Mouse (Mus musculus): ENCODE measurements around the gene Gm26558. TPM values are rescaled to one million over a fixed set of nuclear protein-coding genes. Genes with fewer than 3 reads are reported as not detected.

Gene Gm26558
- polyA plus RNA-seq (2017; shearing (Covaris generic)): not detected

DNA sequence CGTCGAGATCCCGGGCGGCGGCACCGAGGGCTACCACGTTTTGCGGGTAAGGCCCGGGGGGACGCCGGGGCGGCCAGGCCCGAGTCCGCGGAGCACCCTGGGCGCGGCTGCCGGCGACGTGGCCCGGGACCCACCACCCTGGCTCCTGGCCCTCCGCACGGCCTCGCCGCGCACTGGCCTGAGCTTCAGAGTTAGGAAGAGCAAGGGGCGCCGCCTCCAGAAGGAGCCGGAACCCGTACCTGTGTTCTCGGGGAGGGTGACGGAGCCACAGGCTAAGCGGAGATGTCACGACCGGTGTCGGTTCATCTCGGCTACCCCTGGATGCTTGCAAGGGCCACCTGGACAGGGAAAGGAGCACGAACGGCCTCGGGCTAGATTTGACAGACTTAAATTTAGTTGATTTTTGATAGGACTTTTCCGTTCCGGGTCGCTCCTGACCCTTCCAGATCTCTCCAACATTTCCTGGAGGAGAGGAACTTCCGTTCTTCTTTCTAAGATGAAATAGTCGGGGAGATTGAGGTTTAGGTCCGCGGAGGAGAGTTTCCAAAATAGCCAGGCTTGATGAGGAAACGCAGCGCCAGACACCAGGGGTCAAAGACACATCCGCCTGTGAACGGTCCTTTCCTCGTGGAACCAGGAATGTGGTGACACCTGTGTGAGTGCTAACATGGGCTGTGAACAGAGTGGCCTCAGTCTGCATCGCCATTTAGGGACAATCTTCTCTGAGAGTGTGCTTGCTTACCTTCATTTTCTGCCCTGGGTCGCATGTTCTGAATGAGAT is at the start of gene Gm26558:
Gm26558 (minus strand) TSS at position 394 of the 781 bp plus-strand sequence.

DNA sequence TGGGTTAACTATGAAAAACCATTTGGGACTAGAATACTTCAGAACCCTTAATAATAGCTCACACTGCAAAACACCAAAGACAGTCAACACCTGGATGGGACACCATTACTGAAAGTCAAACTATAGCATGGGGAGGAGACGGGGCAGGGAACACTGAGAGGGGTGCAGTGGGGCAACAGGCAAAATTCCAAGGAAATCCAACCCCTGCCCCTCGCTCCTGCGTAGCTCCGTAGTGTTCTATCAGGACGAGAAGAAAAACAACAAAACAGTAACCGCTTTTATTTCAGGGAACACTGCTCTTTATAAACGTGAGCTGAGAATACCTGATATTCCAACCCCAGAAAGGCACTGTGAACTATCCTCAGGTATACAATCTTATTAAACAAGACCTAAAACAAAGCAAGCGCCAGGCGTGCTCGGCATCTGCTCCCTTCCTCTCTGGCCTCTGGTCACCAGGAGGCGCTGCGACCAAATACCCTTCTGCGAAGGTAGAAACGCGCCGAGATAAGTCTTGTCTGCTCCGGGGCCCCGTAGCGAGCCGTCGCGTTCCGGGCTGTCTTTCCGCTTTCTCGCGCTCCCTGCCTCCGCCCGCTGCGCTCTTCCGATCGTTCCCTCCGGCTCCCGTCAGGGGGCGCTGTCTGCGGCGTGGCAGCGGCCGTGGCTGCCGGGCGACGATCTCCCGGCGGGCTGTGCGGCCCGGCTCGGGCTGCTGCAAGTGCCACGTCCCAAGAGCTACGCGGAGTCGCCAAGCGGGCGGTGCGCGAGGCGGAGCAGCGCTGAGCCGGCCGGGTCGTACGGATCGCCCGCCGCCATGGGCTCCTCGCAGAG is 807 bp downstream of the Gm26558 start, which contains the start of gene Gorasp2:
Gorasp2 (plus strand) TSS at position 690 of the 828 bp plus-strand sequence.

Other genes with a start within 250 kb of the Gm26558 start
- not detected for gene Sp5, start 187.2 kb downstream of the Gm26558 start, polyA plus RNA-seq (2017; shearing (Covaris generic))
- gene Erich2, start 153.3 kb downstream of the Gm26558 start, polyA plus RNA-seq (2017; shearing (Covaris generic)): not detected
- gene Gad1, start 109.0 kb downstream of the Gm26558 start, polyA plus RNA-seq (2017; shearing (Covaris generic)): not detected
- gene Gorasp2, start 532 bp downstream of the Gm26558 start, polyA plus RNA-seq (2017; shearing (Covaris generic)): 66.3 TPM
- gene Tlk1, start 163.6 kb upstream of the Gm26558 start, polyA plus RNA-seq (2017; shearing (Covaris generic)): 21.4 TPM

Measured in activated CD4-positive, CD25-positive, alpha-beta regulatory T cell, adult 9 weeks (primary cell).